Mouse (Mus musculus): ENCODE measurements around the gene Rpl21.
A peak's percentile ranks its signal among the peaks of the same experiment; 100 is the strongest.
"Not testable (repeated sequence)": the region's sequence is repeated elsewhere in the genome, so short reads cannot be mapped to it uniquely, and the experiment has no call there.

The Rpl21 gene

DNA sequence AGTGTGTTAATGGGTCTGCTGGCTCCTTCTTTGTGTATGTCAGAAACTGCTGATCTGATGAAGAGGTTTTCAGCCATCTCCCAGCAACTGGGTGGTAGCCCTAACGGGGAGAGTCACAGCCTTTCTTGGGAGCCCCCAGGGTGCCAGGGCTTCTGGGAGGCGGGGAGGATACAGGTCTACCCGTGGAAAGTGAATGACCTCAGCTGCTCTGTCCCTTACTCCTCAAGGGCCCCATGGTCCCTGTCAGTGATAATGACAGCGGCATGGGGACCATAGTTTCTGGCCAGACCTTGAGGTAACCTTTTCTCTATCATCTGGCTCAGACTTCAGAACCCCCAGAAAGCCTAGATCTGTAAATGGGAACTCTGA is 35.2 kb downstream of the Rpl21 start:
- DNase-seq (ENCODE audit: inconsistent ontology term), result no peak

DNA sequence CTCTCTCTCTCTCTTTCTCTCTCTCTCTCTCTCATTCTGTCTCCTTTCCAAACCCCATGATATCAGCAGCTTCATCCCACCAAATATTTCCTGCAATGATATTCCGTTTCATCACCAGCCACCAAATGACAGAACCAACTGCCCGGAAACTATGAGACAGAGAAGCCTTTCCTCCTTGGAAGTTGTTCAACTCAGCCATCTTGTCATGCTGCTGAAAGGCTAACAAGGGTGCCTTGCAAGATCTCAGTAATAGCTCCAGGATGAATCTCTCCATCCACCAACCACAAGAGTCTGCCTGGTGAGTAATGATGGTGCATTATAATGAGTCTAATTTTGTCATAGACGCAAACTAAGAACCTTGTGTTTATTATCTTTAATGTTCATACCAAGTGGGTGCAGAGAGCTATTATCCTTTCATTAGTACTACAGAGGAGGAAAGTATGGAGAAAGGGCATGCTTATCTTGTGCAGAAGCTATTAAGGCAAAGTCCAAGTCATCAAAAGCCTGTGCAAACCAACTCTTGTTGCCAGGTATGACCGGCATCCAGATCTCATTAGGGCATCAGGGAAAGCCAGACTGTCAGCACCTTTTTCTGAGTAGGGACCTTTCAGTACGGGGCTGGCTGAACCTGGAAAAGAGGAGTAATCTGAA is 40.4 kb downstream of the Rpl21 start:
- DNase-seq (ENCODE audit: inconsistent ontology term), result peak; percentile 72

DNA sequence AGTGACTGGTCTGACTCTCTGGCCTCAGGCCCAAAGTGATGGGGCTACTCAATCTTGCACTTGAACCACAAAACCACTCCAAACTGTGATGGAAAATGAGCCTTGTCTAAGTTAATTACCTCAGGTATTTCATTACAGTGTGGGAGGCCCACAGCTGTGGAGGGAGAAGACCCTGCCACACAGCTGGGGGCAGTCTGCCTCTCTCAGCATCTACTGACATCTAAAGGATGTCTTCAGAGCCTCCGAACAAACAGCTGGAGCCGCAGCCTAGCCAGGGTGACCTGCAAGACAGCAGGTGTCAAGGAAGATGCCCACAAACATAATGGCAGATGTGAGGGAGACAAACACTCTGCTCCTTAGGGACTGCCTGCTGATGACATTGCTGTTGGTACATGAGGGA is 43.3 kb downstream of the Rpl21 start:
- DNase-seq (ENCODE audit: inconsistent ontology term), result no peak

DNA sequence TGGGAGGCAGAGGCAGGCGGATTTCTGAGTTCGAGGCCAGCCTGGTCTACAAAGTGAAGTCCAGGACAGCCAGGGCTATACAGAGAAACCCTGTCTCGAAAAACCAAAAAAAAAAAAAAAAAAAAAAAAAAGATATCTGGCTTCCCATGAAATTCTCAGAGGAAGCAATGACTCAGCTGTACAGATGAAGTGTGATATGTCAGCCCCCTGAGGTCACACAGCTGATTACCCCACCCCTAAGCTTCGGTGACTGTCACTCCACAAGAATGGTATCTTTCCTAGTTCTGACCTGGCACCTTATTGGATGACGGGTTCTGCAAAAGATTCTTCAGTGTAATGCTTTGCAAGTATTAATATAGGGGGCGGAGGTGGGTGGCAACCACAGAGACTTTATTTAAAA is 45.2 kb downstream of the Rpl21 start:
- not testable (repeated sequence) for DNase-seq (ENCODE audit: inconsistent ontology term)

DNA sequence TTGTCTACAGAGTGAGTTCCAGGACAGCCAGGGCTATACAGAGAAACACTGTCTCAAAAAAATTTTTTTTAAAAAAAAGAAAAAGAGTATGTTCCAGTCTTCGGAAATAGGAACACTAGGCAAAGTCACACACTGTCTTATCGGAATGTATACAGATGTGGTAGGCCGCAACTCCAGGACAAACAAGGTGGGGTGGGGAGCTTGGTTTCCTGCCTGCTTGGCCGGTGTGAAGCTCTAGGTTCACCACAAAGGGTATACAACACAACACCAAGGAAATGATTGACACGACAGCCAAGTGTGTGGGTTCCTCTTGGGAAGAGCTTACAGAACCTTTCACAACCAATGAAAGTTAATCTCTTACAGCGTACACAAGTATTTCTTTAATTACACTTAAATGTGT is 49.6 kb downstream of the Rpl21 start:
- DNase-seq (ENCODE audit: inconsistent ontology term), result no peak

DNA sequence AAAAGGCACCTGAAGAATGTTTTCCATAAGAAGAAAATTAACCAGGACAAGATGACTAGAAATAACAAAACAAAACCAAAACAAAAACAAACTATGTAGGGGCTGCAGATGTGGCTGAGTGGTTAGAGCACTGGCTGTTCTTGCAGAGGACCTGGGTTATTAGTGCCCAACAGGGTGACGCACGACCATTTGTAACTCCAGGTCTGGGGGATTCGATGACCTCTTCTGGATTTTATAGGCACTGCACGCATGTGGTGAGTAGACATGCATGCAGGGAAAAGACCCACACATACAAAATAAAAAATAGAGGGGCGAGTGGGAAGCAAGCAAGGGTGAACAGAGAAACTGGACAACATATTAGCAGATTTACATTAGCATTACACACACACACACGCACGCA is 50.4 kb downstream of the Rpl21 start:
- DNase-seq (ENCODE audit: inconsistent ontology term), result no peak

DNA sequence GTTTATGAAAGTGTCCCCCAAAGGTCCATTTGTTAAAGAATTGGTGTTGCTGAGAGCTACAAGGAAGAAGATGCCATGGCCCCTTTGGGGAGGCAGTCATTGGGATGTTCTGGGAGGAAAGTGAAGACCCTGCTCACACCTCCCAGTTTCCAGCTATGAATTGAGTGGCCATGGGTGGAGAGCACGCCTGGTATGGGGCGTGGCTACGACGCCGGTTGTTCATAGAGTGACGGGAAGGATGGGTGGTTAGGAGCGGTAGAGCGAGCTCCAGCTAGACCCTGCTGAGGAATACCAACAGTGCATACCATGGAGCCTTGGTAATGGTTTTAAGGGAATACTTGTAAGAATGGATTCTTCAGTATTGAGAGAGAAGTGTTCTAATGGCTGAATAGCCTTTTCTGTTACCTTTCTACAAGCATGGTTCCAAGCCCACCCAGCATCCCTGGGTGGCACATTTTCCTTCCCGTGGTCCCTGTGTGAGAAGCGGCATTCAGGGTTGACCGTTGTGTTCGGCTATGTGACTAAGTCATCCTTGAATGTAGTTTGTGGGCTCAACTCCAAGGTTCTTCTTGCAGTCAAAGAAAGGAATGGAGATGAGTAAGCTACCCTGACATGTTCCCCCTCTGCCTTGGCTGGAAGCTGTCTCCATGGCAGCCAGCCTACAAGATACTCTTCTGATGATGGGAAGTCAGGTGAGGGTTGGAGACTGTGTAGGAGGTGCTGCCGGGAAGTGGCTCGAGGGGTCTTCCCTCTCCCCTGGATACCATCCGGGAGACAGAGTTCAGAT is 51.0 kb downstream of the Rpl21 start:
- peak; percentile 89 for DNase-seq (ENCODE audit: inconsistent ontology term)
